In genomic region chr5:123026414-123026813, GRCm38 (mm10) we compare ENCODE assay signal across 25 mouse cellular contexts. TPM values are rescaled to one million over a fixed set of nuclear protein-coding genes. Genes with fewer than 3 reads are reported as not detected.
DNase-seq lines count a peak whose midpoint lies in the region; ATAC-seq and TF ChIP-seq lines count a peak whose summit lies in the region.
"Had no signal": no experiment of that assay in that cellular context is flagged by ENCODE, and none has a peak within 500 bp of the region (broad histone marks: within the 10 kb centered on the region; RNA-seq: fewer than 3 reads in every experiment).

No protein-coding gene starts in this region.

- peaks cover 30% of the 10 kb centered on the region for H3K4me1 ChIP-seq in liver, postnatal 0 days (ENCODE audit: insufficient read depth)
- H3K4me1 ChIP-seq in liver, embryonic 11.5 days (replicated peaks; ENCODE audit: control insufficient read depth, insufficient read depth, low read length) = peaks cover 4% of the 10 kb centered on the region
- peaks cover 7% of the 10 kb centered on the region; the same call in 1 of the 2 replicates for H3K4me1 ChIP-seq in hindbrain, embryonic 12.5 days
- H3K4me1 ChIP-seq: midbrain, embryonic 12.5 days had no signal

- H3K4me3 ChIP-seq in liver, postnatal 0 days (ENCODE audit: low read depth, low read length) = no peak overlapping the region
- no peak overlapping the region for H3K4me3 ChIP-seq in liver, embryonic 11.5 days (ENCODE audit: low read depth, low read length)
- H3K4me3 ChIP-seq in hindbrain, embryonic 12.5 days = no peak overlapping the region
- H3K4me3 ChIP-seq: embryonic facial prominence, embryonic 15.5 days; heart, embryonic 10.5 days; hindbrain, embryonic 15.5 days; intestine, embryonic 15.5 days; left cerebral cortex, adult 2 months; midbrain, embryonic 12.5 days had no signal

- no peak for ATAC-seq in liver, postnatal 0 days
- ATAC-seq in liver, embryonic 11.5 days (replicated peaks; ENCODE audit: low FRiP score) = no peak
- ATAC-seq in hindbrain, embryonic 12.5 days (ENCODE audit: low FRiP score) = no peak
- ATAC-seq: forebrain, embryonic 16.5 days; intestine, embryonic 15.5 days had no signal

- no peaks in the 10 kb centered on the region for H3K9me3 ChIP-seq in liver, postnatal 0 days (ENCODE audit: low read length)
- no peaks in the 10 kb centered on the region for H3K9me3 ChIP-seq in liver, embryonic 11.5 days (ENCODE audit: control insufficient read depth, low read length)
- no peaks in the 10 kb centered on the region for H3K9me3 ChIP-seq in hindbrain, embryonic 12.5 days (replicated peaks)
- H3K9me3 ChIP-seq: embryonic facial prominence, embryonic 15.5 days; heart, embryonic 10.5 days; hindbrain, embryonic 15.5 days; intestine, embryonic 15.5 days; midbrain, embryonic 12.5 days had no signal

- H3K36me3 ChIP-seq in liver, postnatal 0 days (replicated peaks; ENCODE audit: insufficient read depth, low read length) = peaks cover 16% of the 10 kb centered on the region
- H3K36me3 ChIP-seq in liver, embryonic 11.5 days (ENCODE audit: control insufficient read depth, insufficient read depth, low read length) = peaks cover 5% of the 10 kb centered on the region; the same call in 1 of the 2 replicates
- H3K36me3 ChIP-seq in hindbrain, embryonic 12.5 days = peaks cover 6% of the 10 kb centered on the region; the same call in 1 of the 2 replicates

- no peak overlapping the region for H3K9ac ChIP-seq in liver, postnatal 0 days (replicated peaks)
- H3K9ac ChIP-seq in liver, embryonic 11.5 days (ENCODE audit: low read depth, low read length) = no peak overlapping the region
- H3K9ac ChIP-seq in hindbrain, embryonic 12.5 days = no peak overlapping the region
- H3K9ac ChIP-seq: embryonic facial prominence, embryonic 15.5 days; hindbrain, embryonic 15.5 days; intestine, embryonic 15.5 days; liver, embryonic 14.5 days; midbrain, embryonic 12.5 days had no signal

- 0 out of 2 replicates have a peak overlapping the region, but pooled peaks have one; percentile 42 for H3K4me2 ChIP-seq in liver, postnatal 0 days (ENCODE audit: low read depth, low read length)
- no peak overlapping the region for H3K4me2 ChIP-seq in liver, embryonic 11.5 days
- H3K4me2 ChIP-seq in hindbrain, embryonic 12.5 days (replicated peaks) = no peak overlapping the region
- H3K4me2 ChIP-seq: embryonic facial prominence, embryonic 15.5 days; hindbrain, embryonic 15.5 days; intestine, embryonic 15.5 days; midbrain, embryonic 12.5 days had no signal

- no peak for TF ChIP-seq CTCF in liver, postnatal 0 days (IDR thresholded peaks at IDR 0.05; ENCODE audit: low read depth)

- peak overlapping the region; percentile 83 for H3K27ac ChIP-seq in liver, postnatal 0 days (ENCODE audit: low read depth)
- no peak overlapping the region for H3K27ac ChIP-seq in liver, embryonic 11.5 days (ENCODE audit: low read depth, low read length)
- H3K27ac ChIP-seq in hindbrain, embryonic 12.5 days = no peak overlapping the region
- H3K27ac ChIP-seq: embryonic facial prominence, embryonic 15.5 days; heart, embryonic 10.5 days; hindbrain, embryonic 15.5 days; left cerebral cortex, adult 2 months; liver, embryonic 14.5 days; midbrain, embryonic 12.5 days had no signal

- no peaks in the 10 kb centered on the region for H3K27me3 ChIP-seq in liver, postnatal 0 days (ENCODE audit: insufficient read depth, low read length)
- no peaks in the 10 kb centered on the region for H3K27me3 ChIP-seq in liver, embryonic 11.5 days (replicated peaks; ENCODE audit: control insufficient read depth, insufficient read depth, low read length)
- no peaks in the 10 kb centered on the region for H3K27me3 ChIP-seq in hindbrain, embryonic 12.5 days
- H3K27me3 ChIP-seq: embryonic facial prominence, embryonic 15.5 days; hindbrain, embryonic 15.5 days; intestine, embryonic 15.5 days; midbrain, embryonic 12.5 days had no signal

- DNase-seq in kidney, adult 11 months = peak; percentile 67
- no peak for DNase-seq in kidney, adult 9 months
- no peak for DNase-seq in liver, postnatal 0 days
- no peak for DNase-seq in liver, embryonic 11.5 days (ENCODE audit: low spot score)
- DNase-seq in thymus, postnatal 4 days = peak; percentile 28
- no peak for DNase-seq in thymus, adult 18-20 months
- DNase-seq: adrenal gland, postnatal 36 days; B cell, adult 2 months; cerebellum, adult 18-20 months; cerebellum, postnatal 36 days; heart, postnatal 36 days; left cerebral cortex, postnatal 4 days; lung, postnatal 4 days; retina, postnatal 1 day; right cerebral cortex, postnatal 4 days had no signal

- 63% methylated on average over 6 of the region's 6 CpGs for WGBS in liver, postnatal 0 days (ENCODE audit: insufficient replicate concordance)
- WGBS in liver, embryonic 11.5 days = 73% methylated on average over 6 of the region's 6 CpGs
- WGBS in hindbrain, embryonic 12.5 days = 66% methylated on average over 6 of the region's 6 CpGs

- TF ChIP-seq EP300 in liver, postnatal 0 days (IDR thresholded peaks at IDR 0.05; ENCODE audit: low read depth) = no peak

RNA-seq across cellular contexts. Expression of gene Orai1, which starts 11.5 kb away (rescaled TPM):
- polyA plus RNA-seq in liver, postnatal 0 days (2015; fragmentation: Nextera tagmentation; extraction: Ambion mirVana) = 12.4 and 13.1 TPM in 2 replicates
- 8.6 and 9.6 TPM in 2 replicates for polyA plus RNA-seq in liver, embryonic 11.5 days (2014; fragmentation: Nextera tagmentation; extraction: Ambion mirVana)
- polyA plus RNA-seq in hindbrain, embryonic 12.5 days (2016; fragmentation: Nextera tagmentation; extraction: Ambion mirVana) = 13.5 and 13.6 TPM in 2 replicates

RNA-seq across cellular contexts. Expression of gene Morn3, which starts 20.4 kb away (rescaled TPM):
- polyA plus RNA-seq in liver, postnatal 0 days (2015; fragmentation: Nextera tagmentation; extraction: Ambion mirVana) = not detected in 2 replicates
- not detected in 2 replicates for polyA plus RNA-seq in liver, embryonic 11.5 days (2014; fragmentation: Nextera tagmentation; extraction: Ambion mirVana)
- polyA plus RNA-seq in hindbrain, embryonic 12.5 days (2016; fragmentation: Nextera tagmentation; extraction: Ambion mirVana) = 0.35 and 0.73 TPM in 2 replicates
- polyA plus RNA-seq: forebrain, embryonic 16.5 days; heart, embryonic 10.5 days; liver, embryonic 14.5 days; midbrain, embryonic 12.5 days; neural tube, embryonic 11.5 days had no signal

RNA-seq across cellular contexts. Expression of gene Kdm2b, which starts 36.8 kb away (rescaled TPM):
- 7.6 and 8.3 TPM in 2 replicates for polyA plus RNA-seq in liver, postnatal 0 days (2015; fragmentation: Nextera tagmentation; extraction: Ambion mirVana)
- polyA plus RNA-seq in liver, embryonic 11.5 days (2014; fragmentation: Nextera tagmentation; extraction: Ambion mirVana) = 46.8 and 48.8 TPM in 2 replicates
- polyA plus RNA-seq in hindbrain, embryonic 12.5 days (2016; fragmentation: Nextera tagmentation; extraction: Ambion mirVana) = 112 and 115 TPM in 2 replicates

RNA-seq across cellular contexts. Expression of gene Tmem120b, which starts 41.8 kb away (rescaled TPM):
- 12.0 and 12.8 TPM in 2 replicates for polyA plus RNA-seq in liver, postnatal 0 days (2015; fragmentation: Nextera tagmentation; extraction: Ambion mirVana)
- 24.3 and 24.8 TPM in 2 replicates for polyA plus RNA-seq in liver, embryonic 11.5 days (2014; fragmentation: Nextera tagmentation; extraction: Ambion mirVana)
- polyA plus RNA-seq in hindbrain, embryonic 12.5 days (2016; fragmentation: Nextera tagmentation; extraction: Ambion mirVana) = 14.3 and 17.8 TPM in 2 replicates

Comparison
In these comparisons a context has a peak if more than half of its experiments do, and no peak if none do; other contexts are left out.
1. DNase-seq: peak in kidney, adult 11 months (single experiment) and thymus, postnatal 4 days (single experiment); none in kidney, adult 9 months (single experiment), liver, postnatal 0 days (single experiment), liver, embryonic 11.5 days (single experiment) and thymus, adult 18-20 months (0 of 2).